Mouse (Mus musculus): ENCODE measurements at regions not wholly inside any gene's neighbourhood (a gene's known extent, or its start where the extent isn't known, plus 50 kb on each side); places are given as distances from the start of the nearest gene placed in this dataset.

DNA sequence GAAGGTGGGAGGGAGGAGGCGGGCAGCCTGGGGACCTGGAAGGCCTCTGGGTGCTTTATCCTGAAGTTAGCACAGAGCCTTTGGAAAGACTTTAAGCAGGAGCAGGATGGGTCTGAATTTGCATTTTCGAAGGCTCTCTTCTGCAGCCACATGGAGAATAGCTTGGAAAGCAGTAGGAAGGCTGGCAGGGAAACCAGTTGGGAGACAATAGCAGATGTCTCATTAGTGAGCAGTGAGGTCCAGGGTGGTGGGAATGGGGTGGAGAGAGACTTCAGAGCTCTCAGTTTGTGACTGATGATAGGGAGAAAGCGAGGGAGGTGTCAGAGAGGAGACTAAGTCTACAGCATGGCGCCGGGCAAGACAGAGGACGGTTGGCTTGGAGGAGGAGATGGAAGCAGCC lies 199.1 kb downstream of the Cbln1 start:
- DNase-seq (ENCODE audit: low spot score in 2 of 2), result no peak

DNA sequence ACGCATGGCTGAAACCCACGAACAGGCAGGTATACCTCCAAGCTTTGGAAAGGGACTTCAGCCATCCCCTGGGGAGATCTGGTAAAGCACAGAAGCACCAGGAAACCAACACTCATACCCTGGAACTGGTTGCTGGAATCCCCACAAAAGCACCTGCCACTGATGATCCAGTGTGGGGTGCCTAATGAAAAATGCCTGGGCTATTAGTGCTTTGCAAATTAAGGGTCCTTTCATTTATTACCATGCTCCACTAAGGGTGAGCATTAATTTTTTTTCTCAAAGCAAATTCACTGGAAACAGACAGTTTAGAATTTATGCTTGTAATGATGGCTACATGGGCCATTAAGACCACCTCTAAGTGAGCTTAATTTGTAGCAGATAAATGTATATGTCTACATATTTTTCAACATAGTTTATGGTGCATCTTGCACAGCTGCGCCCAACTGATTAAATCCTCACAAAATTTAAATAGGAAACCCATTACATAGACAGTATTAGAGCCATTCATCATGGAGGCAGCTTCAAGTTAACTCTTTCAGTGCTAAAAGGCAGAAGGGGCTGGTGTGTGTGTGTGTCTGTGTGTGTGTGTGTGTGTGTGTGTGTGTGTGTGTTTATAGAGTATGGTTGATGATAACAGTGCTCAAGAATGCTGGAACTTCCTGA lies 201.8 kb downstream of the Cbln1 start:
- no peak for DNase-seq (ENCODE audit: low spot score in 2 of 2)

DNA sequence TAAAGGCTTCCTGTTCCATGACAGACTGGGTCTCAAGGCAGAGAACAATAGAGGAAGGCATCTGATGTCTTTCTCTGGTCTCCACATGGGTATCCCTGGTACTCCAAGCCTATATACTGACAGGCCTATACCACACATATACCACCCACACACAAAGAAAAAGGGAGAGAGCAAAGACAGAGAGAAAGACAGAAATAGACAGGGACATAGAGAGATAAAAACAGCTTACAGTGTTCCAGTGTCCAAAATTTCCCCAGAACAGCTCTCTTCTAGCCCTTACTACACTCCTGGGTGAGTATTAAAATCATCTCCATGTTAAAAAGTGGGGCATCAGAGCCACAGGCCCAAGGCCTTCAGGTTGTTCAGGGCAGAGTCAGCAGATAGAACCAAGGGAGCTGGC lies 204.2 kb downstream of the Cbln1 start:
- DNase-seq (ENCODE audit: low spot score in 2 of 2), result no peak

DNA sequence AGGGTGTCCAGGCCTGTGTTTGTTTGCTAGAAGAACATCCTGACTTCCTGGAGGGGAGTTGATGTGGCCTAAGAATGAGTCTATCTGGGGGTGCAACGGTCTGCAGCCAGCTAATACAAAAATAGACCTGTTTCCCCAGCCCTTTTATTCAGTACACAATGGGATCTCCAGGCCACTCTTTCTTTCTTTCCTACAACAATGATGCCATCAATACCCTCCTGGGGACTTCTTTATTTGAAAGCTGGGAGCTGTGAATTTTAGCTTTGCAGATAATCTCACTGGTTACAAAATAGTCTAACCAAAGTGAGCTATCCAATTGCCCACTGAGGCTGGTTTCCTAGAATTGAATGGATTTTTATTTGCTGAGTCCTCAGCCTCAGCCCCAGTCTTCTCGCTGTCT lies 207.4 kb downstream of the Cbln1 start:
- DNase-seq (ENCODE audit: low spot score in 2 of 2), result no peak

DNA sequence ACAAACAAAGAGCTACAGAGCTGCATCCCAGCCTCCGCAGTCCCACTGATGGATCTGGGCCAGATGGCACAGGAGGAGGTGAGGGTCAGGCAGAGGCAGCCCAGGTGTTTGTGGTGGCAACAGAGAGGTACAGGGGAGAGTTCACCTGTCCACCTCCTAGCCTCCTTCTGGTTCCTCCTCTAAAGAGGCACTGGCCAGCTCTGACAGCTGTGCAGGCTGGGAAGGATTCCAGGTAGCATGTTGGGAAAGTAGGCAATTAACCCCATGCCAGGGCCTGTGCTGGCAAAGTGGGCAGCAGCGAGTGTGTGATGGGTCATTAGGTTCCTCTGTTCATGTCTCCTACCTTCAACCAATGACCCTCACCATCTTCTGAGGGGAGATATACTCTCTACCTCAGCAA lies 212.1 kb downstream of the Cbln1 start:
- DNase-seq (ENCODE audit: low spot score in 2 of 2), result no peak

DNA sequence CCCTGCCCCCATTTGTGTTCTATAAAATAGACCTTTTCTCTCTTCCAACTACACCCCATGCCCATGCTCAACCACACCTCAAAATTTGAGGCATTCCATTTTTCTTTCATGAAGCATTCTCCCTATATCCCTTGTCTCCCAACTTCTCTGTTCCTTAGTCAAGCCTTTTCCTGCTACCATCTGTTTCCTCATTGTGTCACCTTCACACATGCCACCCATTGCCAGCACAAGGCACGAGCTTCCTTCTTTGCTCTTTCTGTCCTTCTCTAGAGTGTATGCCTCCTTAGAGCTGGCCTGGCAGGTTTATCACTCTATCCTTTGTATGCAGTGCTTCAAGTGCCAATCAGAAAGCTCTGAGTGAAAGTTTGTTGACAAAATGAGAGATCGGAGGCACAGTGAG lies 229.7 kb downstream of the Cbln1 start:
- no peak for DNase-seq (ENCODE audit: low spot score in 2 of 2)

DNA sequence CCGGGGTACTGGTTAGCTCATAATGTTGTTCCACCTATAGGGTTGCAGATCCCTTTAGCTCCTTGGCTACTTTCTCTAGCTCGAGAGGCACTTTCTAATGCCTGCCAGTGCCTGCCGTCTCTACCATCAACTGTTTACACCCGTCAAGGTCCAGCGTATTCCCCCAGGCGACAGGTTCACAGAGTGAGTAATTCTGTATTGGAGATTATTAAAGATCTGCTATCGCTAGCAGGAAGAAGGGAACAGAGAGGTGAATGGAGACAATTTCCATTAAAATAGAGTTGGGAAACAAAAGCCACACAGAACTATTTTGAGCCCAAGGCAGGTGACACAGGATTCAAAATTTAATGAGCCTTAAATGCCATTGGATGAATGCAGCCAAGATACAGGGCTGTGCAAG lies 235.2 kb downstream of the Cbln1 start:
- DNase-seq (ENCODE audit: low spot score in 2 of 2), result no peak

DNA sequence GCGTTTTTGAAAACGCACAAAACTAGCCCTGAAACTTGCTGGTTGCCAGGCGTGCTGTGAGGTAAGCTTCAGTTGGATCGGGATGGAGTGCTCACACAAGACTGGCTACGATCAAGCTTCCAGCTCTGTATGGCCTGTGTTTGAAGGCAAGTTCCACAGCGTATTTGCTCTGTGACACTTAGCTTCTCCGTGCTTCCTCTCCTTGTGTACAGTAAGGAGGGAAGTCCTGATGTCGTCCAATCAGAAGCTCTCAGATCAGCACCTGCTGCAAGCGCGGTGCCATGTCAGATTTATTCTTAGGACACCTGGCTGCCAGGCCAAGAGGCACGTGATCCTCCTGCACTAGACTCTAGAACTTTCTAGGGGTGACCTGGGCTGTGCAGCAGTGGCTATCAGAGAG lies 236.0 kb downstream of the Cbln1 start:
- DNase-seq (ENCODE audit: low spot score in 2 of 2), result no peak

DNA sequence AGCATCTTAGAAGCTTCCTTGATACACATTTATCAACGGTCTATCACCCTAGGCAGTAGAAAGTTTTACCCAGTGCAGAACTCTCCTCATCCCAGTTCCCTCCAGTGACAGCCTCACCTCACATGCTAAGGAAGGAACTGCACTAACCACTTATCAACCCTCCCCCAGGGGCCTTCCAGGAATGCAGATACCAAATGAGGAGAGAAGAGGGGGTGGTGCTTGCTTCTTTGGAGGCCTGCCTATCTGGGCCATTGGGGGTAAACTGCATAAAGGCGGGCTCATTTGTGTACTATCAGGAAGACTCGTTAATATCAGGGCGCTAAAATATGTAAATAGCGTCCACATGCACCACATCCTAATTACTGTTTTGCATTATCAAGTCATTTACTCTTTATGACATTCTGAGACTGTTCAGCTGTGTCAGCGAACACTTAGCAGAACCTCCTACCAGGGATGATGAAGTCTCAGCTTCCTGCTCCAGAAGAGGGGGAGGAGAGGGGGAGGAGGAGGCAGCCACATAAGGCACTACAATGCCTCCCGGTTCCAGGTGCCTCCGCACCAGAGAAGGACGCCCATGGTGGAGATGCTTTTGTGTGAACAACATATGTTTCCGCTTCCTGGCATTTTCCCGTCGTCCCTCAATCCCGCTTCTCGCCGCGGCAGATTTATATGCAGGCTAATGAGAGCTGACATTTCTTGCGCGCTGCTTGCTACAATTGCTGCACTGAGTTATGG lies 236.9 kb downstream of the Cbln1 start:
- DNase-seq (ENCODE audit: low spot score in 2 of 2), result no peak

DNA sequence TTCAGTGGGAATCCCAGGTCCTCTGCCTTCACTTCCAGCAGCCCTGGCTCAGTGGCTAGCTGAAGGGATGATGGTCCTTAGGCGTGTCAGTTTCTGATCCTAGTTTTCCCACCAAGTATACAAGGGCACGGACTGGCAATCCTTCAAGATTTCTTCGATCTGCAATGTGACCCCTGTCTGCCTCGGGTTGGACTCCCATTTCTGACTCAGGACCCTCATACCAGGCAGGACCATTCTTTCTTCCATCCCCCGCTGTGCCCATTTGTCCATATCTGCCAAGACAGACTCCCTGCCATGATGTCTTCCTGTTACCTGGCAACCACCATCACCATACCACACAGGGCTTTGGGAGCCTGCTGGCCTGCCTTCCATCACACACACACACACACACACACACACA lies 238.1 kb downstream of the Cbln1 start:
- no peak for DNase-seq (ENCODE audit: low spot score in 2 of 2)

DNA sequence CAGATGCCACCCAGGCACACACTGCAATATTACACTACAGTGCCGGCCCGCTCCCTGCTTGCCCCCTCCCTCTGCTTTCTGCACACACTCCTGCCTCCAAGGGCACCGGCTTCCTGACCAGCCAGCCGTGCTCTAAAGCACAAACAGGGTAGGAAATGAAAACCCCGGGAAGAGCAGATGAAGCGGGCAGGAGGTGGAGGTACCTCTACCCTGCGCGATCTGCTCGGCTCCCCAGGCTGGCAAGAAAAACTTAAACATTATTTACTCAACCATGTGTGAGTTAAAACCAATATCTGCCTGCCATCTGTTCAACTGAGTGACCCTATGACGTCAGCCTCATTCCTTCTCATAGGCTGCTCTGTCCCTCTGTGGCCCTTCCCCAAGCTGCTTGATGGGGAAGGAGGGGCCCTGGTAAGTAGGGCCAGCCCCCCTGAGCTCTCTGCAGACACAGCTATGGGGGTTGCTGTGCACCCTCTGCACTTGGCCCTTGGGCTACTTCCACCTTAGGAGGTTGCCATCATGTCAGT lies 238.5 kb downstream of the Cbln1 start:
- DNase-seq (ENCODE audit: low spot score in 2 of 2), result no peak

DNA sequence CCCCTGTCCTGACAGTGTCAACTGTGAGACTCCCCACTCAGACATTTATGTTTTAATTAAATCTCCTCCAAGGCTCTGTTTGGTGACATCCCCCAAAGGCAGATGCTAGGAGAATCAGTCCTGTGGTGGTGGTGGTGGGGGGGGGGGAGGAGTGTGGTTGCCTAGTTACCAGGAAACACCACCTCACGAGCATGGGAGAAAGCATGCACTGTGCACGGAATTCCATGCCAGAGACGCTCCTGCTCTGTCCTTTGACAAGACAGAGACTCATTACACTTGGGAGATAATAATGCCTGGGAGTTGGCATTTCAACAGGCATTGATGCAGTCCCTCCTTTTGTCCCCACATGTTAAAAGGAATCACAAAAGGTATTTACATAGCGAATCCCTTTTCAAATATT lies 240.6 kb downstream of the Cbln1 start:
- DNase-seq (ENCODE audit: low spot score in 2 of 2), result no peak

DNA sequence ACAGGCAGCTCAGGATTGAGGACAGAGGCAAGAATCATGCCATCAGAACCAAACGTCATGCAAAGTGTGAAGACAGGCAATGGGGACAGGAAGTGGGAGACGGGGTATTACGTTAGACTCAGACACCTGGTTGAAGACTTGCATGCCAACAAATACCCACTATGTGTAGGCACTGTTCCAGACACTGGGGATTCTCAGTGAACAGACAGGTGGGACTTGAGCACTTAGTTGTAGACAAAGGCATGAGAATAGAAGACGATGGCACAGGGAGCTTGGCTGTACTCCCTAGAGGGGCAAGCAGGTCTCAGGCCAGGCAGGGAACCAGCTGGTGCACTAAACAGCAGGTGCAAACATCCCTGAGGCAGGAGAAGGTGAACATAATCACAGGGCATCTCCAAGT lies 242.3 kb downstream of the Cbln1 start:
- DNase-seq (ENCODE audit: low spot score in 2 of 2), result no peak

DNA sequence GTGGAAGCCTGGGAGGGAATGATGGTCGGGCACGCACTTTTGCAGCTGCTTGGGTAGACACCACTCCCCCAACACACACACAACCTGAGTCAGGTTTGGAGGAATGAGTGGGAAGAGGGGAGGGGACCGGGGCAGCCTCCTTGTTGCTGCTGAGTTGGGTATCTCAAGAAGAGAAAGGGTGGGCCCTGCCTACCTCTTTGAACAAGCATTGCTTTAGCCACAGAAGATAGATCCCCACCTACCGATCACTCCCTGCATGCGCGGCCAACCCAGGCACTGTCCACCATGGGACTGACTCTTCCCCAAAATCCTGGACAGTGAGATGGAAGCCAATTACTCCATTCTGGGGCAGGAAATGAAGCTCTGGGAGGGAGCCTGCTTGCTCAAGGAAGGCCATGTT lies 243.2 kb downstream of the Cbln1 start:
- DNase-seq (ENCODE audit: low spot score in 2 of 2), result no peak

DNA sequence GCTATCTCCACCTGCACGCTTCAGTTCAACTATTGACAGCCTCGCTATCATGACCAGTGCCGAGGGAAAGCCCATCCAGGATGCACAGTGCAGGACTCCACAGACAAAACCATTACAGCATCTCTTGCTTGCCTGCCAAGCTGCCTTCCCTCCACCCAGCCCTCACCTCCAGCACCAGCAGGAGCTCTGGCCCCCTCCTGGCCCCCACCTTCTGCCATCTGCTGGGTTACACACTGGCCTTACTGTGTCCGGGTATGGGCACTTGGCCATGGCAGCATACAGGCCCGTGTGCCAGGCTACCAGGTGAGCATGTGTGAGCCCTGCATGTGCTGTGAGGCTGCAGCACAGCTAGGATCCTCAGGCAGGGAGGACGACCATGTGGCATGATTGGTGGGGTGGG lies 243.6 kb downstream of the Cbln1 start:
- no peak for DNase-seq (ENCODE audit: low spot score in 2 of 2)

DNA sequence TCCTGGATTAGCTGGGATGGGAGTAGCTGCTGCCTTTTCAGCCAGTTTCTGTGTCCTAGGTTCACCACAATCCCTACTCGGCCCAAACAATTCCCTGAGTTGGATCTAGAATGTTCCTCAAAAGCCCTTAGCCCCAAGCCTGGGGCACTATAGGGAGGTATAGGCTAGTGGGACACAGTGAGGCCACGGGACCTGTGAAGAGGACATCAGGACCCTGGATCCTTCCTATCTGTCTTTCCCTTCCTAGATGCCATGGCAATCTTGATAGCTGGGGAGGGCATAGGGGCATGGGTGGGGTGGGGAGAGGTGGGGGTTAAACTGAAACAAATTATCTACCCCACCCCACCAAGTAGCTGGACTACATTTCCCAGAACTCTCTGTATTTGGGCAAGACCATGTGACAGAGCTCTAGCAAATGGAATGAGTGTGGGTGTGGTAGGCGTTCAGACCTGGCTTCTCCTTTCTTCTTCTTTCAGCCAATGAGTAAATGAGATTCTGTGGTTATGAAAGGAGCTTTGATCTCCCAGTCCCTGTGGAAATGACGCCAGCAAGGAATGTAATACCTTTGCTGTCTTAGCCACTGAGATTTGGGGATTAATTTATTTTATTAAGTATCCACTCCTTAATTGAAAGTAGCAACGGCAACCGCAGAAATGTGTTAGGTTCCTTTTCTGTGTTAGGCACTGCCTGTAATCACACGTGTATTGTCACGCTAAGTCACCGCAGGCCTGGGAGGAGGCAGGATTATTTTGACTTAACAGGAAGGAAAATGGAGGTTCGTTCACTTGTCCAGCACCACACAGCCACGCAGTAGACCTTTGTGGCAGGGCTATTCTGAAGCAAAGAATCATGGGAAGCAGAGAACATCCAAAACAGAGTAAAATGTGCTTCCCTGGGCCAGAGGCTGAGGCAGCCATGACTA lies 246.6 kb downstream of the Cbln1 start:
- no peak for DNase-seq (ENCODE audit: low spot score in 2 of 2)

DNA sequence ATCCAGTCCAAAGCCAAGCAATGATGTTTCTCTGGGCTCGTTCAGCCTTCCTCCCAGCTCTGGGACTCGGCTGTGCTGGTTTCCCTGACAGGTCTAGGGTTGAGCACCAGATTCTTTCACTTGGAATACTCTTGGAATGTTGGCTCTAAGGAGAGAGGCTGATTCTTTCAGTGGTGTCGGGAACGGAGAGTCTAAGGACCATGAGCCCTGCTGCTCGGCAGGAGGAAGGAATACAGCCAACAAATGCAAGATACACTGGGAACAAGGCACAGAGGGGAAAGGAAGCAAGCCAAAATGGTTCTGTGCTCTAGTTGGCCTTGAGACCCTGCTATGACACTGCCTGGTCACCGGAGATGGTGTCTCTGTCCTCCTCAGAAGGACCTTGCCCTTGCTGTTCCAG lies 251.8 kb downstream of the Cbln1 start:
- DNase-seq (ENCODE audit: low spot score in 2 of 2), result no peak

DNA sequence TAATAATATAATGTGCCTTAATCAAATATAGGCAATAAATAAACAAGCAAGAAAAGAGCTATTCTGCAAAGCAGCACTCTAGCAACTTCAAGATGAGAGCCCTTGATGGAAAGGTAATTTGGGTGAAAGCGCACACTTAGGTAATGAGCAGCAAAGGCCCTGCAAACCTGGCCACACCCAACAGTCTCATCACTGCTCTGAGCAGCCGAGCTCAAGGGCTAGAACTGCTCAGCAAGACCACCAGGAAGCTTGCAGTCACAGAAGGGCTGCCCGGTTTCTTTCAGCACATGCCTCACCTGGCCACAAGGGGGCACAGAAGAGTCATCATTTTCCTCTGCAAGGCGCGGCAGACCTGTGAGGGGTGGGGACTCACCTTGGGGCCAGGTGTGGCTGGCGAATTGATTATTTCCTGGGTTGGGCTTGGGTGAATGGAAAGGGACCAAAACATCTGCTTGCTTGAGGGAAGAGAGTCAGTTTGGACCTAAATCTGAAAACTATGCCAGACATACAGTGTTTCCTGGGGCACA lies 253.4 kb downstream of the Cbln1 start:
- no peak for DNase-seq (ENCODE audit: low spot score in 2 of 2)

DNA sequence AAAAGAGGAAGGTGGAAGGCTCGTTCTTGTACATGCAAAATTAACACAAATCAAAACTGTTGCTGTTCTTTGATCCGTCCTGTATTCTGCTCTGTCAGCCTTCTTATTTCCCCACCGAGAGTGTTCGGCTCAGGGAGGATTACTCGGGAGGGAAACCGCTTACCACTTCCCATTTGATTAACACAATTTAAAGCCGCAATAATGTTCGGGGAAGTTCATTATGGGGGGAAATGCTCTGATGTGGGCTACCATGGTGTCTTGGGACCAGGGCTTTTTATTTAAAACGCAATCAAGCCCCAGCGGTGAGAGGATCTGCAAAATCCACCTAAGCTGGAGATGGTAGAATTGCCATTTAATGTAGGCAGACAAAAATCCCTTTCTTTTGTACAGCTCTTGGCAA lies 257.4 kb downstream of the Cbln1 start:
- no peak for DNase-seq (ENCODE audit: low spot score in 2 of 2)

DNA sequence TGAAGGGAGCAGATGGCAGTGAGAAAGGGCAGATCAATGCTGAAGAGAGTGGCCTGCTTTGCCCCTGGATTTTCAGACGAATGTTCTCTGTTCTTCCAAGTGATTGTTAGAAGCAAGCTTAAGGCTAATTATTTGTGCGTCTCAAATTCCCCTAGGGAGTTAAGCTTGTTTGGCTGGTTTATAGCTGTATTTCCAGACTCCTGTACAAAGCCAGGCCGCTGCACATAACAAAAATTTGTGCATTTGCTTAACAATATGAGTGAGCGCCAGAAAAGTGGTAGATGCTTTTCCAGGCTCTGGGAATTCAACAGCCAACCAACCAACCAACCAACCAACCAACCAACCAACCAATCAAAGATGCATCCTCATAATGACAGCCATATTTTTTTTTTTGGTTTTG lies 261.9 kb downstream of the Cbln1 start:
- no peak for DNase-seq (ENCODE audit: low spot score in 2 of 2)

DNA sequence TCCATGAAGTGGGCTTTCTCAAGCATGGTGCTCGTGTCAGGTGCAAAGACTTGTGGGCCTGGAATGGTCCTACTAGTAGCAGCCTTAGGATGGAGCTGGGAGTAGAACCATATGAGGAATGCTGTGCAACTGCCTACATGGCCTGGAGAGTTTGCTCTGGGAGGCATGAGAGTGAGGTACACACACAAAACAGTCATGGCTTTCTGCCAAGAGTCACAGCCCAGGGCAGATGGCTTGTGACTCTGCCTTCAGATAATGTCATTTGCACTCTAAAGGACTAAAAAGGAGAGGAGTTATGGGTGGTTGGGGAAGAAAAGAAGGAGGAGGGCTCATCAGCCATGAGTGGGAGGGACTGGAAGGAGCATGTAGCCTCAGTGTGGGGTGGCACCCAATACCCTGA lies 263.1 kb downstream of the Cbln1 start:
- no peak for DNase-seq (ENCODE audit: low spot score in 2 of 2)

DNA sequence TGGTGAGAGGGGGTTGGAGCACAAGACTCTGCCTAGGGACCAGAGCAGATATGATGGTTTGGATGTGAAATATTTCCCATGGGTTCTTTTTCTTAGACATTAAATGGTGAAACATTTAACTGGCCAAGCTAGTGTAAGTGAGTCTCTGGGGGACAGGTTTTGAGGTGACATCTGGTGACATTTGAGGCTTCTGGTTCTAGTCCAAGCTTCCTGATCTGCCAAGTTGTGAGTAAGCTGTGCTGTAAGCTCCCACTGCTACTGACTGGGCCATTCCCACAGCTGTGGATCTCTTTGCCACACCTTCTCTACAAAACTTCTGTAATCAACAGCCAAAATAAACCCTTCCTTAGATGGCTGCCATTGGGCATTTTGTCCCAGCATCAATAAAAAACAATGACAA lies 264.4 kb downstream of the Cbln1 start:
- DNase-seq (ENCODE audit: low spot score in 2 of 2), result no peak
